Mouse (Mus musculus) left cerebral cortex, postnatal 25 days (tissue): Measurements from ENCODE around the gene Zcchc14. TPM values are rescaled to one million over a fixed set of nuclear protein-coding genes. Genes with fewer than 3 reads are reported as not detected.
"Not testable (repeated sequence)": the region's sequence is repeated elsewhere in the genome, so short reads cannot be mapped to it uniquely, and the experiment has no call there.

Experiments
- DNase-seq, 2 experiments: peaks; one replicate each; pipeline ENCODE4 v3.0.0; 2022; ENCODE audit warnings: low spot score in 2 of 2, mixed read lengths in 1 of 2
- intact Hi-C: fragments of 180-260 bp; cut with DNase I; formaldehyde crosslinking; loops from one replicate; pipeline ENCODE4 v1.15.1; 2025
- total RNA-seq, 2 experiments: library from RNA; stranded (reverse); gene quantifications; 2 replicates each; pipeline ENCODE4 v1.2.3; 2021

The Zcchc14 gene
- total RNA-seq, 2 experiments from 2014 or later, result 63.2 to 71.9 TPM

DNA sequence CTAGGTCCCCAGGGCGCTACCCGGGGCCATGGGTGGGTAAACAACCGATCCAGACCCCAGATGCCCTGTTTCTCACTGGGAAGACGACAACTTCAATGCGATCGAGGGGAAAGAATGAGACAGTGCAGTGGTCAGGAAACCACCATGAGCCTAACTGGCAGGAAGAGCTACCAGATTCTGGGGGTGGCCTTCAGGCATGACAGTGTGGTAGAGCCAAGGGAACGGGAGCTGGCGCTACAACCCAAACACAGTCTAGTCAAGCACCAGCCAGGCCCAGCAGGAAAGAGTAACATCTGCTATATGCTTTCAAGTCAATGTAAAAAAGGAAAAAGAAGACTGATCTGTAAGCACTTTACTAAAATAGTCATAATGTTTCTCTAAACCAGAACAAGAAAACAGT lies 16.5 kb downstream of the Zcchc14 start:
- DNase-seq, result peak in 1 of 2 experiments; percentile 57
- intact Hi-C loops, result no loop called here

DNA sequence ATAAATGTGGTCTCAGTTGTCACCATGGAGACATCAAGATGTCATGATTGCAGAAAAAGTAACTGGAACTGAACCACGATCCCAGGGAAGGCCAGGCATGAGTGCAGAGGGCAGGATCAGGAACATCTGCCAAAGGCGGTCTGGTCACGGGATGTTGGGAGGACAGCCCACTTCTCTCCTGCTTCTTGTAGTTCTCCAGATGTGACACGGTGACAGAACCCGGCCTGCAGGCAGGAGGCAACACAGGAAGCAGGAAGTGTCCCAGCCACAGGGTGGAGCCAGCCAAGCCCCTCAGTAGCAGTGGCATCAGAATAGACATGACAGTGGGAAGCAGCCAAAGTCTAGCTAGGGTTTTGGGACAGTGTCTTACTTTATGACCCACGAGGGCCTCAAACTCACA lies 17.2 kb downstream of the Zcchc14 start:
- intact Hi-C loops, result no loop called here
- no peak for DNase-seq

DNA sequence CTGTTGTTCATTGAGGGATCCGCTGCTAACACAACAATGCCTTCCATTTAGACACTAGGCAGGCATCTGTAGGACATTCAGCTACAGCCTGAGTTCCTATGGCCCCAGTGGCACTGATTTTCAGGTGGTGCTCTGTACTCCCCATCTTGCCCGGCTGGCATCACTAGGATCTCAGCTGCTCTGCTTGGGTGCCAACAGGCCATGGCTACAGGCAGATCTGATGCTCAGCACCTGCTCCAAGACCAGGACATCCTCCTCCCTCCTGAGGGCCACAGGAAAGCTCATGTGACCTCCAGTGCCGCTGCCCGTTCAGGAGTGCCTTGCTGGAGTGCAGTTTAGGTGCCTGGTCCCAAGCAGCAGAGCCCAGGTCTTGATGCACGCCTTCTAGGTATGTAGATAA lies 20.3 kb downstream of the Zcchc14 start:
- no peak for DNase-seq
- intact Hi-C loops, result no loop called here

DNA sequence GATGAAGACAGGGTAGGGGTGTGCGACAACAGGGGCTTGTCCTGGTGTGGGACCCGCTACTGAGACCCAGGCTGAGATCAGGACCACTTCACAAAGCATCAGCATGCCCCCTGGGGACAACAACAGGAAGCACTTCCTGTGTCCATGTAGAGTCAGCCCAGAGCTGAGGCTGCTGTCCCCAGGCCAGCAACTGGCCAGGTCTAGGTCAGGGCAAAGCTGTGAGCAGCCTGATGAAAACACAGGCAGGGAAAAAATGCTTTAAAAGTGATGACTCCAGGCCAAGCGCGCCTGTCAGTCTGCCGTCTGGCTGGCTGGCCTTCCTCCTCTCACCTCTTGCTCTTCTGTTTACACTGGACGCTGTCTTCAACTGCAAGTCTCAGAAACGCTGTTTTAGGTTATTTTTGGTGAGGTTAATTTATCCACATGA lies 21.0 kb downstream of the Zcchc14 start:
- no peak for DNase-seq
- intact Hi-C loops, result no loop called here

DNA sequence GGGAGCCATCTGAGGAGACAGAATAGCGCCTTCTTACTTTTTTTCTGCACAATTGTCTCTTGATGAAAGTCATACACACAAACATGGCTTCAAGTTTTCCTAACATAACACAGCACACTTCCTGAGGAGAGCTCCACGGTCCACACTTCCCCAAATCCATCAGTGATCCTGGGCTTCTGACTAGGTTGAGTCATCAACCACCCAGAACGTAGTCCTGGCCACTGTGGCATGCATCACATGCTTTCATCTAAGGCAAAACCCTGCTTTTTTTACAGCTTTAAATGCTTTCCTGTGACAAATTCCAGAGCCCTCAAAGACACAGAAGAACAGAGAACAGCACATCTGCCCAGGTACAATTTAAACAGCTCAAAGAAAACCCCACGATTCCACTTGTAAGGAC lies 24.0 kb downstream of the Zcchc14 start:
- intact Hi-C loops, result no loop called here

DNA sequence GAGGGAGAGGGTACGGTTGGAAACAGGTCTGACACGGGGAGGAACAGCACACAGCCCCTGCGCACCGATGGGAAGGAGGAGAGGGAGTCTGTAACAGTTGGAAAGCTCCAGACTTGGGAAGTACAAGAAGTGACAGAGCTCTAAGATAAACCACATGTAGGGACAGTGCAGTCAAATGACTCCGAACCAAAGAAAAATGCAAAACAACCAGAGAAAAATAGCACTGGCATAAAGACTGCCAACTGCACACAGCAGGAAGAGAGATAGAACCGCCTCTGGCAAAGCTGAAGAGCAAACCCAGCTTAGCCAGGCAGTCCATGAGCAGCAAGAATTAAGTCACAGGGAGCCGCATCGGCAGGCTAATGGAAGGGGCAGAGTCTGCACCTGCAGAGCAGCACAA lies 29.7 kb downstream of the Zcchc14 start:
- DNase-seq, result peak in 1 of 2 experiments; percentile 61
- intact Hi-C loops, result no loop called here

More for the DNA sequence above, 24.0 kb downstream of the Zcchc14 start:
- DNase-seq, result no peak

DNA sequence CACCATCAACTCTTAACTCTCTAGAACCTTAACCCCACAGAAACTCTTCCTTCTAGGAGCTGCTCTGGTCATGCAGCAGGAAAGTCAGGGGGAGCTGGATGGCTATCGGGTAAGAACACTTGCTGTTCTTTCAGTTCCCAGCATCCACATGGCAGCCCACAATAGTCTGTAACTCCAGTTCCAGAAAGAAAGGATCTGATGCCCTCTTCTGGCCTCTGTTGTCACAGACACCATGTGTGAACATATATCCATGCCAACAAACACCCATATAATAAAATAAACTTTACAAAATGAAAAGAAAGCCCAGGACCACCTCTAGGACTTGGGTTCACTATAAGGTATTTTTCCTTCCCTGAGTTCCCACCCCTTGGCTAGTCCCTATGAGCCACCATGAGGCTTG lies 30.8 kb downstream of the Zcchc14 start:
- intact Hi-C loops, result no loop called here
- no peak for DNase-seq

DNA sequence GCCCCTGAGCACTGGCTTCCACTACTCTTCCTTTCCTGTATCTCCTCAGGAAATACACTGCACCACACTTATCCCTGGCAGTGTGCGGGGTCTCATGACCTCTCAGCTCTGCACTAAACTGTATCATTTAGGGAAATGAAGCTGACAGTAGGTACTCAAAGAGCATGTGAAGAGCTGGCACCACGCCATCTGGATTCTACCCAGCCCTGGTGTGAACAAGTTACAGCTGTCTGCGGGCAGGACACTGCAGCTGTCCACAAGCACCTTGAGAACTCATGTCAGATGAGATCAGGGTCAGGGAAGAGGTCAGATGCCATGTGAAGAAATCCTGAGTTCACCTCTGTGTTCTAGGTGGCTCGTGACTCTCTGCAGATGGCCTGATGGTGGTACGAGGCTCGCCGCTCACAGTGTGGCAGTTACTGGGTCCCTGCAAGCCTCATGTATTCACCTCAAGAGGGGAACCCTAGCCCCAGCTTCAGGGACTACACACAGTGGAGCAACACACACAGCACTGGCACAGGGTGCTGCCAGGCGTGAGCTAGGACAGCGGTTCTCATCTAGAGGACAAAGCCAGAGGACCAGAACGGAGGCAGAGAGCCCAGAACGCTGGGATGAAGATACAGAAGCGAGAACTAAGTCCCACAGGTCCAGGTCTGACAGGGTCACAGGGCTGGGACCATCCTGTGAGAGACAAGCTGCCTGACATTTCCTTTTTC lies 31.7 kb downstream of the Zcchc14 start:
- DNase-seq, result no peak
- intact Hi-C loops, result no loop called here

DNA sequence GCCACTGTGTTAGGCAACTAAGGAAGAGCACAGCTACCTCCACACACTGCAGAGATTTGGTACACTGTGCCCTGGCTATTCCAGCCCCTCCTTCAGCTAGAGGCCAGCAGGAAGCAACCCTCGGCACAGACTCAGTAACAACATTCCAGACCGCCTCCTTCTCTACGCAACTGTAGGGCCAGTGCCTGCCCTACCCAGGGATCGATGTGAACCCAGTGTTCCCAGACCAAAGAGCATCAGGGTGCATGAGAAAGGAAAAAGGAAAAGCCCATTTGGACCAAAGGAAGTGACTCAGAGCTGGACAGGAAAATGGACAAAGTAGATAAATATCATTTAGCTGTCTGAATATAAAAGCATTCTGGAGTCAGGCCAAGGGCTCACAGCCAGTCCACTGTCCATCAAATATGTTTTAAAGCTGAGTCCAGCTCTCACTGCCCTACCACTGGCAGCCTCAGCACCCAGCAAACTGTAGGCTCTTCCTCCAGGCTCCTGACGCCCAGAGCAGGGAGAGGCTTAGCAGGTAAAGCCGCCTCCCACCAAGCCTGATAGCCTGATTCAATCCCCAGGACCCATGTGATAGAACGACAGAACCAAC lies 33.2 kb downstream of the Zcchc14 start:
- intact Hi-C loops, result loop anchor here (5.0 kb wide), 1 partner anchor 68 kb away; no protein-coding TSS in a partner anchor
- DNase-seq, result no peak

DNA sequence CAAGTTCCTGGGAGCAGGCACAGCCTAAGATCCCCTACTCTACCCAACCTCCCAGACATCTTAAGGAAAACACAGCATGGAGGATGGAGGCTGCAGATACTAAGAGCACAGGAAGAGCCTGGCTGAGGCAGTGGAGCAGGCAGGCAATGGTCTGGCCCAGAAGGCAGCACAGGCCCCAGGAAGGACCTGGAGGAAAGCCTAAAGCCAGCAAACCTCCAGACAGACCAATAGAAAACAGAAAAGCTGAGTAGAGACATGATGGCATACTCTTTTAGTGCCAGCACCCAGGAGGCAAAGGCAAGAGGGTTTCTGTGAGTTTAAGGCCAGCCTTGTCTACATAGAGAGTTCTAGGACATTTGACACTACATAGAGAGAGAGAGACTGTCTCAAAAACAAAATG lies 39.3 kb downstream of the Zcchc14 start:
- no peak for DNase-seq
- intact Hi-C loops, result no loop called here

DNA sequence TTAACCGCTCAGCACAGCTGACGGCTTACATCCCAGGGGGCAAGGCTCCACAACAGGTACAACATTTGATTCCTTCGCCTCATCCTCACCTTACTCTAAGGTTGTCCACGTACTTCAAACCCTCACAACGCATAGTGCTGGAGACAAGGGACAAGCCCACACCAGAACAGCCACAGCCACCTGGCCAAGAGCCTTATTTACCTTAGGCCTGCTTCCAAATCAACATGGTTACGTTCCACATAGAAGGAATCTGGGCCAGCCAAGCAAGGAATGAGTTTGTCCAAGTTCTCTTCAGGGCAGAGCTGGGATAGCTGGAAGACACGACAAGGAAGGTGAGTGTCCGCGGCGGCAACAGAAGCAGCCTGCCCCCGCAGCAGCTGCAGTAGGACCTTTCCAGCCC lies 42.8 kb downstream of the Zcchc14 start:
- intact Hi-C loops, result no loop called here
- DNase-seq, result no peak

DNA sequence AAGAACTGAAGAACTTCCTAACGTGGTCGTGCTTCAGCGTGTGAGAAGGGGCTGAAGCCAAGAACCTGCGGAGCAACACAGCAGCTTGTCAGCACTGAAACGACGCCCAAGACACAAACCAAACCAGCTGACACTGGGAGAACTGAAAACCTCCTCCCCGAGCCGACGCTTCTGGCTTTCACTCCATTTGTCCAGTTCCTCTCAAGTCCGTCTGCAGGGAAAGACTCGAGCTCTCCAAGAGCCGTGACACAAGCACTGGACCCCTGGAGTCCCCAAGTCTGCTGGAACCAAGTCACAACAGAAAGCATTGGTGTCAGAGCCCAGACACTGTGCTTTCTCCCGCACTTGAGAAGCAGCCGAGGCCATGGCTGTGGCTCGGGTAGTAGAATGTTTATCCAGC lies 43.5 kb downstream of the Zcchc14 start:
- intact Hi-C loops, result no loop called here
- no peak for DNase-seq

DNA sequence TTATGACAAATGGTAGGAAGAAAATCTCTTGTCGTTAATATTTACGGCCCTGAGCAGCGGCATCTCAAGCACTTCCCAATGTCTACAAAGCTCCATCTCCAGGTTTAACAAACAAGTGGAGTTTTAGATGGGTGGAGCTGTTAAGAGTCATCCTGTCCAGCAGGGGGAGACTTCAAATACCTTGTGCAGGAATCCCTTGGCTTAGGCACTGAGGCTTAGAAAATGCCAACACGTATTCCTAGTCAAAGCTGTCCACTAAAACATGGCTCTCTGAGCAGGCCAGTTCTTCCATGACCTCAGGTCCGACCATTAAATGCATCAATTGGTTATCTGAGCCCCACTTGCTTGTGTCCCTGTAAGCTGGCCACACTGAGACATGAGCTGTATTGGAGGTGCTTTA lies 45.0 kb downstream of the Zcchc14 start:
- intact Hi-C loops, result no loop called here

DNA sequence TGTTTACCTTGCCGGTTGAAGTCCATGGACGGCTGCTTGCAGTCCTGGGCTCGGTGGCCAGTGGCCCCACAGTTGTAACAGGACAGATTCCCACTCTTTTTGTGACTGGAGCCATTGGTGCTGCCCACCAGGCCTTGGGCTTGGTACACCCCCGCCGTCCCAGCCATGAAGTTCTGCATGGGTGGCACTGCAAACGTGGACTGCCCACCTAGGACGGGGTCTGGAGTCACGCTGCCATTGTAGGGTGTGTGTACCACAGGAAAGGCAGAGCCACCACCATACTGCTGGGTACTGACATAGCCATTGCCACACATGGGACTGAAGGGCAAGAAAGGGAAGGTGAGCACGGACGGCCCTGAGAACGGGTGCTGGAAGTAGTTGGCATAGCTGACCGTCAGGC lies 48.9 kb downstream of the Zcchc14 start:
- no peak for DNase-seq
- intact Hi-C loops, result loop anchor here (2.0 to 5.0 kb wide), 3 partner anchors 47 to 228 kb away; no protein-coding TSS in a partner anchor

More for the DNA sequence above, 45.0 kb downstream of the Zcchc14 start:
- no peak for DNase-seq

DNA sequence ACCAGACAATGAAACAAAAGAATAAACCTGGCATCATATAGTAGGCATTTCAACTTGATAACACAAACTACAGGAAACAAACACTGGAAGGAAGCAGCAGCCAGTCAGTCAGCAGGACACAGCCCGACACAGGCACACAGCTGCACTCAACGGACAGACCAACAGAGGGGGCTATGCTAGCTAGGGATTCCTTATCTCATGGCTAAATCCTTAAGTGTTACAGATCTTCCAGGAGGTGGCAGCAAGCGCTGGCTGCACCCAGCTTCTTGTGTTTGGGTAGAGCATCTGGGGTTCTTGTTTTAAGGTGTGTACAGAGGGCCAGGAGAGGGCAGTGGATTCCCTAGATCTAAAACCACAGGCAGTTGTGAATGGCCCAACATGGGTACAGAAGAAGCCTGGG lies 49.8 kb downstream of the Zcchc14 start:
- peak; percentile 79 to 86 for DNase-seq
- intact Hi-C loops, result loop anchor here (2.0 to 5.0 kb wide), 3 partner anchors 48 to 229 kb away; no protein-coding TSS in a partner anchor

DNA sequence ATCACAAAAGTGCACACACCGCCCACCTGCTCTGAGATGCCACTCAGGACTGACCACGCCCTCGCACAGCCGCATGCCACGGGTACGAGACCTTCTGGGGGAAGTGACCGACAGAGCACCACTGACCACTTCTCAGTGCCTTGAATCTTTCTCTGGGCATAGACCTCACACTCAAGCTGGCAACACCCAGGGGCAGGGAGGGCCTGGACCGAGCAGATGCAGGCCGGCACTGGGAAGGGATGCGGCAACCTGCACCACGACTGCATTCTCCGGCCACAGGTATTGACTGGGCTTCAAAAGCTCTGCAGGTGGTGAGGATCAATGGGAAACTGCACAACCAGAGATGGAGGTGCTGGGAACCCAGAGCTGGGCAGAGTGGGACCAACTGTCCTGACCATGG lies 50.3 kb downstream of the Zcchc14 start:
- intact Hi-C loops, result loop anchor here (2.0 to 5.0 kb wide), 3 partner anchors 48 to 230 kb away; no protein-coding TSS in a partner anchor

DNA sequence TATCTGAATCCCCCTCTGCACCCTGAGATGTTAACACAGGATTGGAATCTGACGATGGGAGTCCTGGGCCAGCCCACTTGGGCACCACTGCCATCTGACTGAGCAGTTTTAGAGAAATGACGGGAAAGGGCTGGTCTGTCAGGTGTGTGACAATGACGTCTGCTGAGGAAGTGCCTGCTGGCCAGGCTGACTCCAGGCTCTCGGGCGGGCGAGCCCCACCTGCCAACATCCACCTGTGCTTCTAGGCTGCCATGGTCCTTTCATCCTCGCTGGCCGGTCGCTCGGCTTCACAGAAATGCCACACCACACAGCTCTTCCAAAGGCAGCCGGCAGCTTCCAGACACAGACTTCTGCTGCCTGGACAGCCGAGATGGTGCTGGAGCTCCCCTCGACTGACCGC lies 52.9 kb downstream of the Zcchc14 start:
- intact Hi-C loops, result loop anchor here (5.0 kb wide), 1 partner anchor 232 kb away; no protein-coding TSS in a partner anchor
- no peak for DNase-seq

More for the DNA sequence above, 50.3 kb downstream of the Zcchc14 start:
- no peak for DNase-seq

DNA sequence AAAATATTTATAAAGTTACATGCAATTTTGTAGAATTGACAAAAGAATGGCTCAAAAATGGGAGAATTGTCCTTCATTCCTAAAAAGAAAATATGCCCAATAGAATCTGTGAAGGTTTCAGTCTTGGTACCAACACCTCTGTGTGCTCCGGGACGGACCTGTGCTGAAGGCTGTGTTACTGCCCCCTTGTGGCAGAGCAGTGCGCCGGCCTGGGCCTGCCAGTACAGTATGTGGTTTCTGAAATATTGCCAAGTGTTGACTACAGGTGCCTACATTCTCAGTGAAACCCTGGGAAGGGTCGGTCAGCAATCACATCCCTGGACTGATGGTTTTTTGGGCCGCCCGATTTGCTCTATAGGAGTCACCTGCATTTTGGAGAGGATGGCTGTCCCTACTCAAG lies 53.8 kb downstream of the Zcchc14 start:
- peak; percentile 67 for DNase-seq
- intact Hi-C loops, result no loop called here

DNA sequence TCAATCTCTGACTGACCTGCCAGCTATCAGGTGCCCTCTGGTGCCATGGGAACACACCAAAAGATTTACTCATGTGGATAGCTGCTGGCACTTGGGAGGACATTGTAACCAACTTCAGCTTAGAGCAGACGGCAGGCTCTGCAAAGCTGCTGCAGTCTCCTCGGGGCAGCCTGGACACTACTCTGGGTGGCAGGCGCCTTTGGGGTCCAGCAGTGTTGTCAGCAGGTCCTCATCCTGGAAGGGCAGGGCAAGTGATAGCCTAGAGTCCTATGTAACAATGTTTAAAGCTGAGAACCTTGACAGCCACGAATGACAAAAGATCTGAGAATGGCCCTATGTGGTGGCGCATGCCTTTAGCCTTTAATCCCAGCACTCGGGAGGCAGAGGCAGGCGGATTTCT lies 54.5 kb downstream of the Zcchc14 start:
- DNase-seq, result no peak
- intact Hi-C loops, result no loop called here

DNA sequence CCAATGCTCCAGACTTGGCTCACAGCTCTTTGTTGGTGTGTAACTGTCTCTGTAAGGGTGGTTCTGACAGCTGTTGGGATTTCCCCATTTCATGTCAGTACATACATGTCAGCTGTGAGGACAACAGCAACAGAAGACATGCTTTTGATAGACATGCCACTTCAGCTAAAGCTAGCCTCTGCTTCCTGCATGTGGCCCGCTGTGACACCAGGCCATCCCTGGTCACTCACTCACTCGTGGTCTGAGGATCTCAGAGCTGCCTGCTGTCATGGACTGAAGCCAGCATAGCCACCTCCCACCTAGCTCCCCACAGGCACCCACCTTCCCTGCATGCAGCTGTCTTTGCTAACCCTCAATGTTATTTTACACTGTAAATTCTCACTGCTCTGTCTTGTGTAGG lies 55.2 kb downstream of the Zcchc14 start:
- DNase-seq, result peak in 1 of 2 experiments; percentile 54
- intact Hi-C loops, result not testable (repeated sequence)

DNA sequence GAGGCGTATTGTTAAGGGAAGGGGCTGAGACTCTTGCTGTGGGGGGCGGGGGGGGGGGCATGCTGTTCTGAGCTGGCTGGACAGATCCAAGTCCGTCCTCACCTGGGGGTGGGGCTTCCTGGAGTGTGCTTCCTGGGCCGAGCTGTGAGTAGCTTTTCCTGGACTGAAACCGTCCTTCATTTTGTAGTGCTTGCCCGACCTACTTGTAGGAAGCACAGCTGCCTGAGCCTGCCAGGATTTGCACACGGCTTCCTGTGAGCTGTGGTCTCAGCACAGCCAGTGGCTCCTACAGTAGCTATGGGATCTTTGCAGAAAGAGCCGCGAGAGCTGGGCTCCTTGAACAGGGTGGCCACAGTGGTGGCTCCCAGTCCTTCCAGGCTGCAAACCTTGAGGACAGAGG lies 58.7 kb downstream of the Zcchc14 start:
- intact Hi-C loops, result loop anchor here (5.0 kb wide), 1 partner anchor 47 kb away; no protein-coding TSS in a partner anchor
- DNase-seq, result peak in 1 of 2 experiments; percentile 52
